Mouse (Mus musculus) forebrain, postnatal 0 days (tissue): ENCODE measurements around the gene Unc13d. TPM values are rescaled to one million over a fixed set of nuclear protein-coding genes. Genes with fewer than 3 reads are reported as not detected.

ENCODE experiments used
- ATAC-seq: fragments of 200-750 bp; cut with Nextera tagmentation; 2 replicates; pipeline ENCODE4 v1.8.0; 2017; ENCODE audit warnings: mild to moderate bottlenecking, moderate library complexity
- DNase-seq: peaks from one replicate; pipeline ENCODE4 v3.0.0-alpha.2; 2015
- H3K27ac ChIP-seq: fragments of 300-500 bp; sonication (generic); 2 replicates; pipeline ENCODE4 v1.5.1; 2014; ENCODE audit warnings: low read depth, mild to moderate bottlenecking, antibody characterized with exemption, low read length, moderate library complexity, mixed read lengths
- H3K27me3 ChIP-seq: fragments of 300-500 bp; sonication (generic); 2 replicates; pipeline ENCODE4 v1.6.1; 2014; ENCODE audit warnings: mild to moderate bottlenecking, low read length, mixed read lengths; ENCODE audit not compliant: insufficient read depth
- H3K36me3 ChIP-seq: fragments of 300-500 bp; sonication (generic); 2 replicates; pipeline ENCODE4 v1.6.1; 2014; ENCODE audit warnings: mild to moderate bottlenecking, moderate library complexity; ENCODE audit not compliant: insufficient read depth
- H3K4me1 ChIP-seq: fragments of 300-500 bp; sonication (generic); 2 replicates; pipeline ENCODE4 v1.6.1; 2014; ENCODE audit warnings: antibody characterized with exemption; ENCODE audit not compliant: insufficient read depth
- H3K4me2 ChIP-seq: fragments of 300-500 bp; sonication (generic); 2 replicates; pipeline ENCODE4 v1.6.1; 2014; ENCODE audit warnings: low read depth, mild to moderate bottlenecking, moderate library complexity
- H3K4me3 ChIP-seq: fragments of 300-500 bp; sonication (generic); 2 replicates; pipeline ENCODE4 v1.5.1; 2014; ENCODE audit warnings: low read depth, low read length, mixed read lengths
- H3K9ac ChIP-seq: fragments of 300-500 bp; sonication (generic); 2 replicates; pipeline ENCODE4 v1.6.1; 2014; ENCODE audit warnings: mild to moderate bottlenecking
- H3K9me3 ChIP-seq: fragments of 300-500 bp; sonication (generic); 2 replicates; pipeline ENCODE4 v1.6.1; 2016; ENCODE audit warnings: low read length
- CTCF ChIP-seq: sonication (generic); IDR thresholded peaks from 2 replicates; pipeline ENCODE4 v1.5.1; 2016; ENCODE audit warnings: antibody characterized with exemption, control low read depth, low read depth
- WGBS: fragments of 180-500 bp; shearing (Covaris S2); extraction: QIAGEN DNeasy Blood & Tissue Kit; methylation state at CpG from one replicate; pipeline ENCODE4 v1.1.7; 2014; 5-methylcytosine and 5-hydroxymethylcytosine counted together
- polyA plus RNA-seq: library from polyadenylated mRNA; unstranded; fragments of >200 nt; fragmentation: Nextera tagmentation; extraction: Ambion mirVana; gene quantifications from 2 replicates; pipeline ENCODE4 v1.2.1, GENCODE M21; 2015
- total RNA-seq: library from RNA; depleted of rRNA; stranded (reverse); fragments of >200 nt; gene quantifications from 2 replicates; pipeline ENCODE4 v1.2.3, GENCODE M21; 2014

Unc13d gene
- total and polyA plus RNA-seq, 2 experiments from 2014 or later = 0.58 to 0.86 TPM

DNA sequence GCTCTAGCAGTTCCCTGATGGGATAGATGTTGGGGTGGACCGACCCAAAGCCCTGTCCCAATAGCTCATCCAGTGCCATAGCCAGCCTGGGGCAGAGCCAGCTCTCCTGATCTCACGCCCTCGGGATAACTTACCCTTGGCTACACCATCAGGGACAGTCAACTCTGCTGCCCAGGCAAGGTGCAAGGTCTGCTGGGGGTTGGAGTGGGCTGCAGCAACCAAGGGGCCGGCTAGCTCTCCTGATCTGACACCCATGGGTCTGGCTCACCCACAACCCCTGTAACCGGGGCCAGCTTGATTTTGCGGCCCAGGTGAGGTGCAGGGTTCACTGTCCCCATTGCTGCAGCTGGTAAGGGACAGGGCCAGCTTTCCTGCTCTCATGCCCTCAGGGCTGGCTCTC, 13.8 kb upstream of the Unc13d start:
- H3K9ac ChIP-seq = no peak overlapping the region
- no peak overlapping the region for H3K4me3 ChIP-seq
- H3K36me3 ChIP-seq = no peaks in the 10 kb centered on the region
- no peaks in the 10 kb centered on the region for H3K4me1 ChIP-seq
- TF ChIP-seq CTCF = no peak
- H3K27me3 ChIP-seq = no peaks in the 10 kb centered on the region
- H3K4me2 ChIP-seq = no peak overlapping the region
- DNase-seq (no peak), ATAC-seq (no peak)
- no peaks in the 10 kb centered on the region for H3K9me3 ChIP-seq
- WGBS = 91% methylated on average over 6 of the region's 6 CpGs
- no peak overlapping the region for H3K27ac ChIP-seq

DNA sequence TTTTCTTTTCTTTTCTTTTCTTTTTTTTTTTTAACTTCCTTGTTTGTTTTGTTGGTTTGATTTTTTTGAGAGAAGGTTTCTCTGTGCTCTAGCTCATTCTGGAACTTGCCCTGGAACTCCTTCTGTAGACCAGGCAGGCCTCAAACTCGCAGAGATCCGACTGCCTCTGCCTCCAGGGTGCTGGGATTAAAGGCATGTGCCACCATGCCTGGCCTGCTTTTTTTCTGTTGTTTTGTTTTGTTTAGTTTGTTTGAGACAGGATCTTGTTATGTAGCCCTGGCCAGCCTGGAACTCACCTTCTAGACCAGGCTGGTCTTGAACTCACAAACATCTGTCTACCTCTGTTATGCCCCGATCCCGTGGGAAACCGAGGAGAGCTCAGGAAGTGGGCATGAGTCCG, 11.8 kb upstream of the Unc13d start:
- no peak for ATAC-seq
- Histone ChIP-seq H3K27ac (no peak overlapping the region), H3K9ac (no peak overlapping the region), H3K4me3 (no peak overlapping the region), H3K36me3 (no peaks in the 10 kb centered on the region), H3K4me2 (no peak overlapping the region), H3K4me1 (0 out of 2 replicates have a peak, but pooled peaks cover 4% of the 10 kb centered on the region), H3K27me3 (no peaks in the 10 kb centered on the region), H3K9me3 (no peaks in the 10 kb centered on the region)
- DNase-seq = no peak
- no peak for TF ChIP-seq CTCF
- 88% methylated on average over 6 of the region's 6 CpGs for WGBS

DNA sequence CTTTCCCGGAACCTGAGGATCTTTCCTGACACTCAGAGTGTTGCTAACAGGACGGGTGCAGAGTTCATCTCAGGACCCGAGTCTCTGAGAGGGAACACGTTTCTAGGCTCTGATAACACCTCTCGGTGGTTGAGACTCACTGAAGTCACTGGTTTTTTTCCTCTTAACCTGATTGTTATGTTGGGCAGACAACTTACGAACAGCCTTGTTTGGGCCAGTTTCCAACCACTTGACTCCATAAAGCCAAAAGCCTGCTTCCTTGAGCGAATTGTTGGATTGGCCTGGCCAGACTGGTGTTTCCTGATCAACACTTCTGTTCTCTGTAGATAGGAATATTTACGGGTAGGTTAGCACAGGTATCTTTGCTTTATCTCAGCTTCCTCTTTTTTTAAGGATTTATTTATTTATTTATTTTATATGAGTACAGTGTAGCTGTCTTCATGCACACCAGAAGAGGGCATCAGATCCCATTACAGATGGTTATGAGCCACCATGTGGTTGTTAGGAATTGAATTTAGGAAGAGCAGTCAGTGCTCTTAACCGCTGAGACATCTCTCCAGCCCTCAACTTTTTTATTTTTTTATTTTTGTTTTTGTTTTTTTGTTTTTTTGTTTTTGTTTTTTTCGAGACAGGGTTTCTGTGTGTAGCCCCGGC, 11.1 kb upstream of the Unc13d start:
- DNase-seq = no peak
- Histone ChIP-seq H3K4me2 (no peak overlapping the region), H3K4me1 (0 out of 2 replicates have a peak, but pooled peaks cover 4% of the 10 kb centered on the region), H3K27me3 (no peaks in the 10 kb centered on the region), H3K4me3 (no peak overlapping the region), H3K36me3 (peaks cover under 1% of the 10 kb centered on the region; the same call in 1 of the 2 replicates), H3K27ac (no peak overlapping the region), H3K9me3 (no peaks in the 10 kb centered on the region), H3K9ac (no peak overlapping the region)
- 87% methylated on average over 11 of the region's 11 CpGs for WGBS
- ATAC-seq = no peak
- peak; percentile 23; the same call in 1 of the 2 replicates for TF ChIP-seq CTCF

DNA sequence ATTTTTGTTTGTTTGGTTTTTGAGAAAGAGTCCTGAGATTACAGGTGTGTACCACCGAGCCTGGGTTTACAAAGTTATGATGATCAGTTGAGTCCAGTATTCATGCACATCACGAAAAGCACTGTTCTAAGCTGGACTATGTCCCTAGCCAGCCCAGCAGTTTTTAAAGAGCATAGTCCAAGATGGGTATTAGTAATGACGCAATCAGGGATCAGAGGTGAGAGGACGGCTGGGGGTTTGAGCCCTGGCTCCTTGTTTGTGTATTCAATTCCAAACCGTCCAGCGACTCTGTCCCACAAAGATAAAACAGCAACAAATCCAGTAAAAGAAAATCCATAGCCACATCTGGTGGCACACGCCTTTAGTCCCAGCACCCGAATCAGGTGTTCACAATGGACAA, 10.4 kb upstream of the Unc13d start:
- Histone ChIP-seq H3K4me3 (no peak overlapping the region), H3K9ac (no peak overlapping the region), H3K27ac (no peak overlapping the region), H3K4me2 (no peak overlapping the region; the same call in 1 of the 2 replicates), H3K9me3 (no peaks in the 10 kb centered on the region), H3K27me3 (no peaks in the 10 kb centered on the region), H3K36me3 (peaks cover 7% of the 10 kb centered on the region), H3K4me1 (0 out of 2 replicates have a peak, but pooled peaks cover 4% of the 10 kb centered on the region)
- TF ChIP-seq CTCF = no peak
- 84% methylated on average over 8 of the region's 8 CpGs for WGBS
- ATAC-seq (no peak), DNase-seq (no peak)

DNA sequence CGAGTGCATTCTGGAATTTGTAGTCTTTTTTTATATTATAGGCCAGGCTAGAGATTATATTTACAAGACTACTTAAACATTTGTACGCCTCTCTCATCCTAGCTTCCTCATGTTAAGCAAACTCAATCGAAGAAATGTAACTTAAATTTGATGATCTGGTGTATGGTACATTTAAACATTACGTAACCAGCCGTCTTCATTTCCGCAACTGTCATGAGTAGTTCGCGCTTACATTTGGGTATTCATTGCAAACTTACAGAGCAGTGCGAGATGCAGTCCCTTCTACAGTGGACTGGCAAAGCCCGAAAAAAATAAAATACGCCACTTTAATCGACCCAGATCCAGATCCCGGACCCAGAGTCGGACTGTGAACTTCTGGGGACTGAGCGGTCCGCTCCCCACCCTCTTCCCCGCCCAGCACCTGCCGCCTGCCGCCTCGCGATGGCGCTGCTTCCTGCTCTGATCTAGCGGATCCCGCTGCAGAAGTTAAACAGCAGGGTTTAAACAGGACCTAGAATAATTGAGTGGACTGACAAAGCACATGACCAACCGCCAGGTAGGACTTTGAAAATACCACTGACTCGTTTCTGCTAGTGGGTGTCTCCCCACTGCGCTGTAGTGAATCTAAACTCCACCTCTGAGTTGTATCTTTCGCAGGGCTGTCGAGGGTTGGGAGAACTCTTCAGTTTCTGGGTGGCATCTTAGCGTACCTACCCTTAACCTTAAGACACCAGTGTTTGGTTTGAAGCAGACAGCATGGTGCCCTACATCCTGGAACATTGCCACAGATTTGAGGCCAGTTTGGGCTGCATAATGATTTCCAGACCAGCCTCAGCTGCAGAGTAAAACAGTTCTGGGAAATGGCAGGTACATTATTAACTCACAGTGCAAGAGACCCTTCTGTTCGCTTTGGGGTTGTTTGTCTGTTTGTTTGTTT, 9.7 kb upstream of the Unc13d start:
- peak overlapping the region; percentile 61 for H3K4me2 ChIP-seq
- peak overlapping the region; percentile 54; the same call in 1 of the 2 replicates for H3K27ac ChIP-seq
- 0 out of 2 replicates have a peak, but pooled peaks cover 4% of the 10 kb centered on the region for H3K4me1 ChIP-seq
- ATAC-seq = peak; percentile 81
- H3K9ac ChIP-seq = 0 out of 2 replicates have a peak overlapping the region, but pooled peaks have one; percentile 23
- DNase-seq = peak; percentile 88
- H3K36me3 ChIP-seq = peaks cover 13% of the 10 kb centered on the region
- H3K9me3 ChIP-seq = no peaks in the 10 kb centered on the region
- 4% methylated on average over 31 of the region's 31 CpGs for WGBS
- TF ChIP-seq CTCF = peak; percentile 89
- no peaks in the 10 kb centered on the region for H3K27me3 ChIP-seq
- H3K4me3 ChIP-seq = peak overlapping the region; percentile 48

DNA sequence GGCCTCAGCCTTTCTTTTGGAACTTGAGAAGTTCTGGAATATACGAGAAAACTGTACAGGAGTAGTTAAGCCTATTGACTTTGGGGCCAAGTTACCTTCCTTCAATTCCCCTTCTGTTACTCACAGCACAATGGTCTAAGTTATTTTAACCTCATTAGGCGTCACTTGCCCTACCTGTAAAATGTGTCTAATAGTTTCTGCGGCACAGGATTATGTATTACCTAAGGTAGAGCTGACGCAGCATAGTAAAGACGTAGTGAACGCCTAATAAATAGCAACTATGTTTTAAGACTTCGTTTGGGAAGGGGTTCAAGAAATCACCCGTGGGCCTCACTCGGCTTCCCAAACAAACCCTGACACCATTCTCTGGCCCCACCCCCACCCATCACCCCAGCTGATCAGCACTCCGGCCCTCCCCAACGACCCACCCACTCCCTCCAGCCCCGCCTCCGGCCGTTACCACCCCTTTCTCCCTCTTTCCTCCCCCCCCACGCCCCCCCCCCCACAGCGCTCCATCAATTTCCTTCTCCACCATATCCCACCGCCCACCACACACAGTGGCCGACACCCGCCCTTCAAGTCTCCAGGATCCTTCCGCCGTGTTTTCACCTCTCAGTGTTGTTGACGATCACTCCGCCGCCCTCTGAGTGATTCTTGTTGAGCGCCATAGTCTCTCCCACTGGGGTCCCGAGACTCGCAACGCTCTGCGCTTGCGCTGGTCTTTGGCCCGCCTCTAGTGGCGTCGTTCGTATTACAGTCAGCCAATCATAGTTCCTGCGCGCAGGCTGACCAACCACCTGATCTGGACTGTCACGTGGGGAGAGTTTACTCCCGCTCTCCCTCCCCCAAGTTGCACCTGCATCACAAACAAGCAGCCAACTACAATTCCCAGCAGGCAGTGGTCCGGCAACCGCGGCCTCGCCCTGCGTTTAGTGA, 8.8 kb upstream of the Unc13d start, which contains the start of gene Wbp2:
Gene Wbp2, minus strand, starts transcription at position 738 of the 936 bp plus-strand sequence.
- H3K4me1 ChIP-seq = 0 out of 2 replicates have a peak, but pooled peaks cover 4% of the 10 kb centered on the region
- H3K4me2 ChIP-seq = peak within 1 kb of the TSS; percentile 61
- peak within 1 kb of the TSS; percentile 36 for H3K9ac ChIP-seq
- WGBS = 3% methylated on average over 41 of the region's 43 CpGs
- TF ChIP-seq CTCF = peak; percentile 63
- no peaks in the 10 kb centered on the region for H3K27me3 ChIP-seq
- peak; percentile 97 for ATAC-seq
- H3K27ac ChIP-seq = peak within 1 kb of the TSS; percentile 67
- H3K4me3 ChIP-seq = peak within 1 kb of the TSS; percentile 48
- DNase-seq = peak; percentile 99
- H3K36me3 ChIP-seq = peaks cover 22% of the 10 kb centered on the region
- no peaks in the 10 kb centered on the region for H3K9me3 ChIP-seq
